Mouse (Mus musculus): ENCODE measurements at regions not wholly inside any gene's neighbourhood (a gene's known extent, or its start where the extent isn't known, plus 50 kb on each side); places are given as distances from the start of the nearest gene placed in this dataset.

DNA sequence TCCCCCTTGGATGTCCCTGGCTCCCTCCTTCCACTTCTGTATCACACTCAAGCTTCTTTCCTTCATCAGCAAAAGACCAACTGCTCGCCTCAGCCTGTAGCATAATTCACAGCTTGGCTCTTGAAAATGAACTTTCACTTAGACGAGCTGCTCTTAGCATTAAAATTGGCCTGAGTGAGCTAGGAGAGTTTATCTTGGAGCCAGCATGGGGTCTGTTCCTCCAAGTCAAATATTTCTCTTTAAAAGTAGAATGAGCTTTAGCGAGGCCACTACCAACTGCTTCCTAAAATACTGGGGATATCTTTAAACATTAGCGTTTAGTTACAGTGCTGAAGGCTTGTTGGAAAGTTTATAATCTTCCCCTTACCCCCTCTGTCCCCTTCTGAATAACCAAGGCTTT, 124.2 kb upstream of the Auts2 start:
- DNase-seq (ENCODE audit: low spot score in 2 of 2): no peak

DNA sequence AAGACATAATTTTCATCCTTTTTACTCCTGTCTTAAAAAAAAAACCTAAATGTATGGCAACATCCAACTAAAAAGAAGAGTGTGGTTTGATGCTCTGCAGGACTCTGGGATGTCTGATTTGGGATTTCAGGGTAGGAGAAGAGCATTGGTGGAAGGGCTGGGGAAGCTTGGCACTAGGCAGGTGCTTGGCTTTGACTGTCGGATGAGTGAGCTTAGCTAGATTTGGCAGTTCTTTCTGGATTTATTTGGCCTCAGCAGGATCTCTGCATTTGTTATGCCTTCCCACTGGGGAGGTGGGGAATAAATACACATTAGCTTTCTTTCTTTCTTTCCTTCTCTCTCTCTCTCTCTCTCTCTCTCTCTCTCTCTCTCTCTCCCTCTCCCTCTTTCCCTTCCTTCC, 118.1 kb upstream of the Auts2 start:
- no peak for DNase-seq (ENCODE audit: low spot score in 2 of 2)

DNA sequence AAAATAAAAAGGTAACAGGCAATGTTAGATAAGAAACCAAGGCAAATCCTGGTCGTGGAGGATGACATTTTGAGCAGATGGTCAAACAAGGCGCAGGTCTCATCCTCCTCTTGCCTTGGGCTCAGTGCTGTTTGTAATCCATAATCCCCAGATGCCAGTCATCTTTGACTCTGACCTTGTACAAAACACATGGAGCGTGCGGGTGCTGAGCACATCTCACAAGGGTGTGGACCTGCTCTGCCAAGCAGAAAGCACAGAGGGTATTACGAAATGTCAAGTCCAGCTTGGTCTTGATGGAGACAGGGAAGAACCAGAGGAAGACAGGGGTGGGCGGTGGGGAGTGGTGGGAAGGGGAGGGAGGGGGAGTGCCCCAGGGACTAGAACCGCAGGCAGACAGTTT, 116.9 kb upstream of the Auts2 start:
- no peak for DNase-seq (ENCODE audit: low spot score in 2 of 2)

DNA sequence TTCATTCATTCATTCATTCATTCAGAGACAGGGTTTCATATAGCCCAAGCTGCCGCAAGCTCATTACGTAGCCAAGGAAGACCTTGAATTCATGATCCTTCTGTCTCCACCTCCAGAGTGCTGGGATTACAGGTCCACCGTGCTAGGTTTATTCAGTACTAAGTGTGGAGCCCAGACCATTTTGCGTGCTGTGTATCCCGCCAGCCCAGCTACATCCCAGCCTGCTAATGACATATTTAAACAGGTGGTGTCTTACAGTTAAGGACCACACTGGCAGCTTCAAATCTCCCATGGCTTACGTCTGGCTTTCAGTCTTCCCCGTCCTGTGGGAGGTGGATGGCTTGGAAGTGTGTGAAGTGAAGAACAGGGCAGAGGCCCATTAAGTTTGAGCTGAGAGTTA, 111.2 kb upstream of the Auts2 start:
- no peak for DNase-seq (ENCODE audit: low spot score in 2 of 2)

DNA sequence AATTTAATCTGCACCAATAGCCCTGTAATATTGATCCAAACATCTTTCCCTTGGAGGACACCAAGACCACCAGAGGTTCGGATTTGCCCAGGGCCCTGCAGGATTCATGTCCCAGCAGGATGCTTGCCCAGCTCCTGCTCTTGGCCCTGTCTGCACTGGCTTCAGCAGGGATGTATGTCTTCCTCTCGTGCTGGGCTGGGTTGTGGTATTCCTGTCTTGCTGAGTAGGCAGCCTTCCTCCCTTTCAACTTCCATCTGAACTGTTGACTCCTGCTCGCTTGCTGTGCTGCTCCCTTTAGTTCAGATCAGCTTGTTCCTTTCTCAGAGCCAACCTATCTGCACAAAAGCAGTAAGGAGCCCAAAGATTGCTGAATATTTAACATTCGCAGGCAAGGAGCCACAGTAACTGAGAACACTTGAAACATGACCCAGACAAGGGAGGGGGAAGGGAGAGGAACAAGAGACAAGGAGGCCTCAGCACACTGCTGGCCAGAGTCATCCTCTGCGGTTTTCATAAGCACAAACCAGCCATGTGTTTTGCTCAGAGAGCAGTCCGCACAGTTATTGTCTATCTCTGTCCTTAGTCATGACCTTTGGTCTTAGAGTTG, 110.7 kb upstream of the Auts2 start:
- DNase-seq (ENCODE audit: low spot score in 2 of 2): peak in 1 of 2 experiments; percentile 6

DNA sequence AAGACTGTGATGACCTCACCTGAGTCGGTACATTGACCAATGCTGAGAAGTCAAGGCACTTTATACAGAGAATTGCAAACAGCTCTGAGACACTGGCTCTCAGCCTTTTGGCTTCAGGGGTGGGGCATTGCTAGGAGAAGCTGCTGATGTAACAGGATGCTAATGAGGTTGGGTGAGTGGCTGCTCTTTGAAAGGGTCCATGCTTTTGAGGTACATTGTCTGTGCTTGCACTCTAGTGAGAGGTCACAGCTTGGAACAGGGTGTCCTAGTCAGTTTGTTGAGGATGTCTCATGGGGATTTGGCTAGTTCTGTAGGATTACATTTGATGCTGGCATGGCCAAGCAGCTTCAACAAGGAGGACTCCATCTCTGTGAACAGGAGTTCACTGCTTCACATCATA, 109.1 kb upstream of the Auts2 start:
- DNase-seq (ENCODE audit: low spot score in 2 of 2): no peak

DNA sequence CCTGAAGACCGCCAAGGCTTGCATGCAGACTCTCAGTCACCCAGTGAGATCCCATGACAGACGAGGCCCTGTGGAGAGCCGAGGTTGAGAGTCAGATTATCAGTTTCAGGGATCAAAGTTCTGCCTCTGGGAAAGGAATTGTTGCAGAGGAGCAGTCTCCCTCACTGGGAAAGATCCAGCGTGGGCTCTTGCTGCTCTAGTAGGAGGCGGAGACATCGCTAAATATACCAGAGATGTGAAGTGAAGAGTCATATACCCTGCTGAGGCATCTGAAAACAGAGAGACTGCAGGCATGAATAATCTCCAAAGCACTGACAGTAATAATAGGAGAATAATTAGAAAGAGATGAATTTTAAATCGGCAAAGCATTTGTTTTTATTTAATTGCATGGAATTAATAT, 106.6 kb upstream of the Auts2 start:
- no peak for DNase-seq (ENCODE audit: low spot score in 2 of 2)

DNA sequence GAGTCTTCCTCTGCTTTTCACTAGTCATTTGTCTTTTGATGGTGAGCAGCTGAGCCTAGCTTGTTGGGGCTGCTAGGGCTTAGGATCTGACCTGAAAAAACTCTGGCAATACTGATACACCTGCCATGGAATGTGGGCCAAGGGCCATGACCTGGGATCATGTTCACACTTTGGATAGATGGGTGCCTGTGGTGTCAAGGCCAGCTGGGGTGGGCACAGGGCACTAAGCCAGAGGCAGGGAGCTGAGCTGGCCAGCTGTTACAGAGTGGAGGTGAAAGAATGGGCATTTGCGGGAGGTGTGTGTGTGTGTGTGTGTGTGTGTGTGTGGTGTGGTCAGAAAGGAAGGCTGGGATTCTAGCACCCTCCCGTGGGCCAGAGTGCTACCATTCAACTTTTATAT, 105.6 kb upstream of the Auts2 start:
- no peak for DNase-seq (ENCODE audit: low spot score in 2 of 2)

DNA sequence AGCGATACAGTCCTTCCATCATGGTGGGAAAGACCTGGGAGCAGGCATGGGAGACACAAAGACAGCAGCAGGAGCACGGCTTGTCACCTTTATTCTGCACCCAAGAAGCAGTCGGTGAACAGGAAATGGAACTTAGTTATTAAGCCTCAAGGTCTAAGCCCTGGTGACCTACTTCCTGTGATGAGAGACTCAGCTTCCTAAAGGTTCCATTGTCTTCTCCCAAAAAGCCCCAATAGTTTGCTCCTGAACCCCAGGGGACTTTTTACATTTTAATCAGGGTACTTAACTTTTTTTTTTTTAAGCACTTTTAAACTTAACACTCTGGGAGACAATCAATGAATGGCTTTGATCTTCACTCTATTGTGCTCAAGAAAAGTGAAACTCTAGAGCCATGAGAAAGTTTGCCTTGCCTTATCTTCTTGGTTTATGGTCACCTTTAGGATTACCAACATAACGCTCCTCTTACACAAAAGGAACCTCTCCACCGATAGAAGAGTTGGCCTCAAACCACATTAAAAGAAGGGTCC, 101.6 kb upstream of the Auts2 start:
- no peak for DNase-seq (ENCODE audit: low spot score in 2 of 2)

DNA sequence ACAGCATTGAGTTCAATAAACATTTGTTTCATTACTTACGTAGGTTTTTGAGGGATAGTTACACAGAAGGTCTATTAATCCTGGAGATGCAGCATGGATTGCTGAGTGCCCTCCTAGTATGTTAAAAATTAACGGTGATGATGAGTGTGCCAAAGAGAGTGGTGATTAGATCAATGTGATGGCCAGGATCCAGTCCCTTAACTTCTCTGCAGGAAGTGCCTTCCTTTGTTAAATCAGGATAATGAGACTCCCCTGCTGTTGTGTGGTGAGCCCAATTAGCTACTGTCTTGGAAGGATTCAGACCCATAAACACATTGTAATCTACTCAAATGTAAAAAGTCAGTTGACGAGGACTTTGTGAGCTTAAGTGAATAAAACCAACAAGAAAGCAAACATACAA, 100.1 kb upstream of the Auts2 start:
- DNase-seq (ENCODE audit: low spot score in 2 of 2): no peak

DNA sequence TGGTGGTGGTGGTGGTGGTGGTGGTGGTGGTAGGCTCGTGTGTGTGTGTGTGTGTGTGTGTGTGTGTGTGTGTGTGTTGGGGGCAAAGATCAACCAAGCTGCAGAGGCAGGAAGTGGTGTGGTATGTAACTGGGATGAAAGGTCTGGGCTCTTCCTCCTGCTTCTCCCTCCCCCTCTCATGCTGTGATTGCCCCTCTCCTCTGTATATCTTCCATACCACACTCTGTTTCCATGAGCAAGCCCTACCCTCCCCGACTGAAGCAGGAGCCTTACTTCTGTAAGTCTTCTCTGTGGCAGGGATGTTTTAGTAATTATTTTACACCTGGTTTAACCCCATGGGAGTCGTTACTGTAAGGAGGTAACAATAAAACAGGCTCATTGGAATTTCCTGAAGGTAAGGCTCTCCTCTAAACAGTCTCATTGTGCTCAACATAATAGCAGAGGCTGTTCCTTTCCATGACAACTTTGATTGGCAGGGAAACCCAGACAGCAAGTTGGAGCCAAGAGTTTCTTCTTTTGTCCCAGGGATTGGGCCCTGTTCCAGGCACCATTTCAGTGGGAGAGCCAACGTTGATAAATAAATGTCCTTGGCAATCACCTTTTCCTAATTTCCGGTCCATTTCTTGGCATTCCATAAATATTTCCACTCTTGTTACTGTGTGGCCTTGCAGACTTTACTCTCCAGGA, 90.2 kb upstream of the Auts2 start:
- DNase-seq (ENCODE audit: low spot score in 2 of 2): no peak

DNA sequence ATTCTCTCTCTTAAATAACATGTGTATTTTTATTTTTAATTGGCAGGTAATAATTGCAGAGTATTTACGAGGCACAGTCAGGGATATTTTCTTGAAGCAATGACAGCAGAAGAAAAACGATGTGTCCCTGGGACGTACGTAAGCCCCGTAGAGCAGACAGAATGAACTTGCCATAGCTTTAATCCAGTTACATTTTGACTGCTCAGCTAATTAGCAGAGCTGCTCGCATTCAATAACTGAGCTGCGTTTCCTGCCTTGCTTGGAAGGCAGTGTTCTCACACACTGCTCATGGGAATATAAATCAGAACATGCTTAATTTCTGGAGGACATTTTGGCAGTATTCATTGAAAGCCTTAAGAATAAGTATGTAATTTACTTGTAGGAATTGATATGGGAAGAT, 78.6 kb upstream of the Auts2 start:
- DNase-seq (ENCODE audit: low spot score in 2 of 2): no peak

DNA sequence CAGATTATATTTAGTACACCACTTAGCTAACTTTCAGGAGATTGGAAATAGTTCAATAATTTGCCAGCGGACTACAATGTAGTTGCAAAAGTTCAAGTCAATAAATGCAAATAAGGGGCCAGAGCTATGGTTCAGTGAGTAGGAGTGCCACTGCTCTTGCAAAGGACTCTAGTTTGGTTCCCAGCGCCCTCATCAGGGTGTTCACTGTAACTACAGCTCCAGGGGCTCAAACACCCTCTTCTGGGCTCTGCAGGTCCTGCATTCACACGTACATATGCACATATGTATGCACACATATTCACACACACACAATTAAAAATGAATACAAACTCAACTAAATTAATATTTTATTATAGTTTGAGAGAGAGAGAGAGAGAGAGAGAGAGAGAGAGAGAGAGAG, 74.1 kb upstream of the Auts2 start:
- no peak for DNase-seq (ENCODE audit: low spot score in 2 of 2)

DNA sequence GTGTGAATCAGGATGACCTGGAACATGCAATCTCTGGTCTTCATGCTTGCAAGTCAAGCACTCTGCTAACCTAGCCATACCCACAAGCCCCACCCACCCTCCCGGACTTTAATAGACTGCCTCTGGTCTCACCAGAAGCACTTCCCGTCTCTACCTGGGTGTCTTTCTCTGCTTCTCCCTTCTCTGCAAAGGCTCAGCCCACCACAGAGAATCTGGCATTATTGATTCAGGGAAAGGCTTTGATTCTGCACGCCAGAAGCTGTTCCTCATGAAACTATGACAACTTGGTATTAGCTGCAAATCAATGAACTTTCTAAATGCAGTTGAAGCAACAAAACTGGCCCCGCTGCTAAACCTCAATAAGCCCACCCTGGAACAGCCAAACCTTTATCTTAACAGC, 66.1 kb upstream of the Auts2 start:
- no peak for DNase-seq (ENCODE audit: low spot score in 2 of 2)

DNA sequence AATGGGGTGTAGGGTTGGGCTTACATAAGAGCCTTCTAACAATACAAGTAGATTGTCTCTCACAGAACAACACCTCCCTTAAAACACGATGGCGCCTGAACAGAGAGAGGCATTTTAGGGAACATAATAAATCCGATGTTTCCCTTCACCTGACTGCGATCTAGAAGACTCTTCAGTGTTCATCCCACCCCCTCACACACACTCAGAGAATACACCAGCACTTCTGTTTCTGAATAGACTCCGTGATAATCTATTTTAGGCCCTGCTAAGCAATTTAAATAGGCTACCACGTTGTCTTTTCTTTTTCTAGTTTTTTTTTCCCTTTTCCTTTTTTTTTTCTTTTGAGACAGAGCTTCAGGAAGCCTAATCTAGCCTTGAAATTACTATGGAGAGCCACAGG, 63.1 kb upstream of the Auts2 start:
- DNase-seq (ENCODE audit: low spot score in 2 of 2): no peak

DNA sequence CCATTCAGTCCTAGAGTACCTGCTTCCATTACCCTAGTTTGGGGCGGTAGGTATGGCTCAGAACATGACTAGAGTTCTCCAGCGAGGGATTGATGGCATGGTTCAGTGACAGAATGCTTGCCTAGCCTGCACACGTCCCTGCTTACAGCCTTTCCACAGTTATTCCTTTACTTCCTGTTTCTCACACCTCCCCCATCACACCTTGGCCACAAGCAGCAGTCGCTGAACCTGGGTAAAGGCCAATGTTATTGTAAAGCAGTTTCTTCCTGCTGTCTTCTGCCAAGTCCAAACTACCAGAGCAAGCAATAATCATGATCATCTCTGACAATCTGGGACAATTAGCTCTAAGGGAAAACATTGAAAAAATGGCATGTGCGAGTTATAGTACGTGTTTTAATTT, 51.7 kb upstream of the Auts2 start:
- no peak for DNase-seq (ENCODE audit: low spot score in 2 of 2)
